Mouse (Mus musculus) granulocyte monocyte progenitor cell, adult 5-6 weeks (primary cell): ENCODE measurements around the gene Ssr4. TPM values are rescaled to one million over a fixed set of nuclear protein-coding genes. Genes with fewer than 3 reads are reported as not detected.

Experiments
- ATAC-seq: replicated peaks from 2 replicates; pipeline ENCODE4 v1.8.0; 2016; ENCODE audit warnings: mild to moderate bottlenecking, moderate TSS enrichment, inconsistent platforms; ENCODE audit not compliant: poor library complexity, severe bottlenecking
- total RNA-seq, 2 experiments: library from RNA; stranded (forward) in 1 of 2; stranded (reverse) in 1 of 2; fragments of 200-712, 200-1000 nt in 1 of 2; fragments of >200 nt in 1 of 2; fragmentation: Nextera tagmentation in 1 of 2; gene quantifications; 2 replicates each; pipeline ENCODE4 v1.2.3; 2014 to 2017

The Ssr4 gene
- total RNA-seq, 2 experiments from 2014 or later, result 345 to 623 TPM

GRCm38 (mm10) chrX:73798502-73798901 is 11.7 kb downstream of the Ssr4 start:
- ATAC-seq, result peak; percentile 94

GRCm38 (mm10) chrX:73805814-73806213 is 19.0 kb downstream of the Ssr4 start:
- ATAC-seq, result no peak

- no peak for ATAC-seq
These were observed 28.2 kb downstream of the Ssr4 start for GRCm38 (mm10) chrX:73815072-73815471.

- peak; percentile 95 for ATAC-seq
These were observed 29.9 kb downstream of the Ssr4 start for GRCm38 (mm10) chrX:73816596-73817314.

GRCm38 (mm10) chrX:73823747-73824146 is 36.9 kb downstream of the Ssr4 start:
- ATAC-seq, result no peak

GRCm38 (mm10) chrX:73824185-73825151 is 37.6 kb downstream of the Ssr4 start, which contains the start of gene Pdzd4:
TSS of gene Pdzd4 (minus strand) at chrX:73824969.
- ATAC-seq, result peak; percentile 68

GRCm38 (mm10) chrX:73835731-73836130 is 48.9 kb downstream of the Ssr4 start:
- no peak for ATAC-seq

GRCm38 (mm10) chrX:73836691-73837090 is 49.9 kb downstream of the Ssr4 start:
- ATAC-seq, result no peak

Other genes with a start within 250 kb of the Ssr4 start
- gene Dusp9, start 147.6 kb upstream of the Ssr4 start, total RNA-seq (2014; fragmentation: Nextera tagmentation), result 0.26 and 0.41 TPM in 2 replicates
- gene Dusp9, start 147.6 kb upstream of the Ssr4 start, total RNA-seq (2017), result 0.30 and 0.88 TPM in 2 replicates
- 2.5 TPM in 1 of 2 replicates, not detected in the other for gene Pnck, start 126.9 kb upstream of the Ssr4 start, total RNA-seq (2014; fragmentation: Nextera tagmentation)
- gene Pnck, start 126.9 kb upstream of the Ssr4 start, total RNA-seq (2017), result not detected in 2 replicates
- 1.1 TPM in 1 of 2 replicates, not detected in the other for gene Slc6a8, start 113.9 kb upstream of the Ssr4 start, total RNA-seq (2014; fragmentation: Nextera tagmentation)
- gene Slc6a8, start 113.9 kb upstream of the Ssr4 start, total RNA-seq (2017), result not detected in 2 replicates
- gene Bcap31, start 70.9 kb upstream of the Ssr4 start, total RNA-seq (2014; fragmentation: Nextera tagmentation), result 127 and 157 TPM in 2 replicates
- 255 and 292 TPM in 2 replicates for gene Bcap31, start 70.9 kb upstream of the Ssr4 start, total RNA-seq (2017)
- gene Abcd1, start 70.4 kb upstream of the Ssr4 start, total RNA-seq (2014; fragmentation: Nextera tagmentation), result 61.0 and 61.6 TPM in 2 replicates
- 19.5 and 26.1 TPM in 2 replicates for gene Abcd1, start 70.4 kb upstream of the Ssr4 start, total RNA-seq (2017)
- not detected in 2 replicates for gene Plxnb3, start 29.9 kb upstream of the Ssr4 start, total RNA-seq (2014; fragmentation: Nextera tagmentation)
- 0.13 and 0.57 TPM in 2 replicates for gene Plxnb3, start 29.9 kb upstream of the Ssr4 start, total RNA-seq (2017)
- gene Srpk3, start 12.6 kb upstream of the Ssr4 start, total RNA-seq (2014; fragmentation: Nextera tagmentation), result not detected in 2 replicates
- gene Srpk3, start 12.6 kb upstream of the Ssr4 start, total RNA-seq (2017), result not detected in 2 replicates
- 290 and 324 TPM in 2 replicates for gene Idh3g, start 131 bp upstream of the Ssr4 start, total RNA-seq (2014; fragmentation: Nextera tagmentation)
- gene Idh3g, start 131 bp upstream of the Ssr4 start, total RNA-seq (2017), result 213 and 240 TPM in 2 replicates
- 0.58 and 2.6 TPM in 2 replicates for gene Pdzd4, start 37.9 kb downstream of the Ssr4 start, total RNA-seq (2014; fragmentation: Nextera tagmentation)
- gene Pdzd4, start 37.9 kb downstream of the Ssr4 start, total RNA-seq (2017), result 0.90 and 1.4 TPM in 2 replicates
- not detected in 2 replicates for gene Avpr2, start 105.1 kb downstream of the Ssr4 start, total RNA-seq (2014; fragmentation: Nextera tagmentation)
- gene Avpr2, start 105.1 kb downstream of the Ssr4 start, total RNA-seq (2017), result 0.09 TPM in 1 of 2 replicates, not detected in the other
- 0.11 and 0.13 TPM in 2 replicates for gene L1cam, start 109.1 kb downstream of the Ssr4 start, total RNA-seq (2014; fragmentation: Nextera tagmentation)
- gene L1cam, start 109.1 kb downstream of the Ssr4 start, total RNA-seq (2017), result 0.26 and 1.6 TPM in 2 replicates
- gene Arhgap4, start 134.8 kb downstream of the Ssr4 start, total RNA-seq (2014; fragmentation: Nextera tagmentation), result 45.1 and 49.1 TPM in 2 replicates
- 26.4 and 36.3 TPM in 2 replicates for gene Arhgap4, start 134.8 kb downstream of the Ssr4 start, total RNA-seq (2017)
- 159 and 179 TPM in 2 replicates for gene Naa10, start 134.9 kb downstream of the Ssr4 start, total RNA-seq (2014; fragmentation: Nextera tagmentation)
- gene Naa10, start 134.9 kb downstream of the Ssr4 start, total RNA-seq (2017), result 155 and 215 TPM in 2 replicates
- gene Renbp, start 143.8 kb downstream of the Ssr4 start, total RNA-seq (2014; fragmentation: Nextera tagmentation), result 24.5 and 60.3 TPM in 2 replicates
- 13.6 and 24.3 TPM in 2 replicates for gene Renbp, start 143.8 kb downstream of the Ssr4 start, total RNA-seq (2017)
- 114 and 140 TPM in 2 replicates for gene Hcfc1, start 179.3 kb downstream of the Ssr4 start, total RNA-seq (2014; fragmentation: Nextera tagmentation)
- gene Hcfc1, start 179.3 kb downstream of the Ssr4 start, total RNA-seq (2017), result 55.5 and 63.3 TPM in 2 replicates
- gene Irak1, start 236.9 kb downstream of the Ssr4 start, total RNA-seq (2014; fragmentation: Nextera tagmentation), result 101 and 122 TPM in 2 replicates
- 54.8 and 60.7 TPM in 2 replicates for gene Irak1, start 236.9 kb downstream of the Ssr4 start, total RNA-seq (2017)